Mouse (Mus musculus) spleen, postnatal 14 days (tissue): ENCODE data around the gene Dnmt3l.
"Not testable (repeated sequence)": the region's sequence is repeated elsewhere in the genome, so short reads cannot be mapped to it uniquely, and the experiment has no call there.

Experiments used
- DNase-seq, 2 experiments: peaks; one replicate each; pipeline ENCODE4 v3.0.0; 2021 to 2022; ENCODE audit warnings: low spot score in 2 of 2

The Dnmt3l gene

GRCm38 (mm10) chr10:78084073-78084472 is 42.3 kb downstream of the Dnmt3l start:
- no peak for DNase-seq

GRCm38 (mm10) chr10:78085711-78086110 is 44.0 kb downstream of the Dnmt3l start:
- DNase-seq = no peak

- DNase-seq = no peak
Measured at GRCm38 (mm10) chr10:78086444-78087061, 44.8 kb downstream of the Dnmt3l start.

DNA sequence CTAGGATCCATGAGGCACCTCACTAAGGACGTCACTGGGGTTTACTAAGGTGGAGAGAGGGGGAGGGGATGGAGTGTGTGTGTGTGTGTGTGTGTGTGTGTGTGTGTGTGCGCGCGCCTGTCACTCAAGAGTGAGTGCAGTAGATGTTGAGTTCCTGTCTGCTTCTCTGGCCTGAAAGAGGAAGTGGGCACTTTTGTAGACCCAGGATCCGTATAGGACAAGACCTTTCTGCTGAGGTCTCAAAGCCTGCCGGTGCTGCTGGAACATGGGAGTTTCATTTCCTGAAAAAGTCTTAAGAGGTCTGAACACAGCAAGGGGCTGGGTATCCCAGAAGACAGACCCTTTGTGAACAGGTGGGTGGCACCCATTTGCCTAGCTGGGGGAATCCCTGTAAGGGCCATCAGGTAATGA is 45.4 kb downstream of the Dnmt3l start:
- DNase-seq = peak in 1 of 2 experiments; percentile 34

- no peak for DNase-seq
Measured at GRCm38 (mm10) chr10:78090246-78090645, 48.5 kb downstream of the Dnmt3l start.

DNA sequence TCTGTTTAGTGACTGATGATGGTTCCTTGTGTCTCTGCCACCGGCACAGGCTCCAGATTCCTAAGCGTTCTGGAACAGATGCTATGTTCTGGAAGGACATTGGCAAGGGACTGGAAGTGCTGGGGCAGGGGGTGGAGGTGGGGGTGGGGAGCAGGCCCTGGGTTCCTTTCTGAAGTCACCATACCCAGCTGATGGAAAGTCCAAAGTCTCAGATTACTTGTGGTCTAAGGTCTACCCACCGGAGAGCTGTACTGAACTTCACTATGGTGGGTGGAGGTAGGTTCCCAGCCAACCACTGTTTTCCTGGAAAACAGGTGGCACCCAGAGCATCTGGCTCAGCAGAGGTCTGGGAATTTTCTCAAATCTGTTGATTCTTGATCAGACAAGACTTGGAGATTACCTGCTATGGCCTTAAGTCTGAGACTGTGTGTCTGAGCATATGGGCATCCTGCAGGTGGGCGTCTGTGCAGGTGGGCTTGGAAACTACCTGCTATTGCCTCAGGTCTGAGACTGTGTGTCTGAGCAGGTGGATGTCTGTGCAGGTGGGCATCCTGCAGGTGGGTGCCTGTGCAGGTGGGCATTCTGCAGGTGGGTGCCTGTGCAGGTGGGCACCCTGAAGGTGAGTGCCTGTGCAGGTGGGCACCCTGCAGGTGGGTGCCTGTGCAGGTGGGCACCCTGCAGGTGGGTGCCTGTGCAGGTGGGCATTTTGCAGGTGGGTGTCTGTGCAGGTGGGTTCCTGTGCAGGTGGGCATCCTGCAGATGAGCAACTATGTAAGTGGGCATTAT is 49.2 kb downstream of the Dnmt3l start:
- no peak for DNase-seq

GRCm38 (mm10) chr10:78091865-78092724 is 50.3 kb downstream of the Dnmt3l start:
- peak in 1 of 2 experiments; percentile 34 for DNase-seq

GRCm38 (mm10) chr10:78092725-78093029 is 50.9 kb downstream of the Dnmt3l start:
- peak; percentile 47 to 58 for DNase-seq

GRCm38 (mm10) chr10:78095221-78095620 is 53.5 kb downstream of the Dnmt3l start:
- DNase-seq = no peak

DNA sequence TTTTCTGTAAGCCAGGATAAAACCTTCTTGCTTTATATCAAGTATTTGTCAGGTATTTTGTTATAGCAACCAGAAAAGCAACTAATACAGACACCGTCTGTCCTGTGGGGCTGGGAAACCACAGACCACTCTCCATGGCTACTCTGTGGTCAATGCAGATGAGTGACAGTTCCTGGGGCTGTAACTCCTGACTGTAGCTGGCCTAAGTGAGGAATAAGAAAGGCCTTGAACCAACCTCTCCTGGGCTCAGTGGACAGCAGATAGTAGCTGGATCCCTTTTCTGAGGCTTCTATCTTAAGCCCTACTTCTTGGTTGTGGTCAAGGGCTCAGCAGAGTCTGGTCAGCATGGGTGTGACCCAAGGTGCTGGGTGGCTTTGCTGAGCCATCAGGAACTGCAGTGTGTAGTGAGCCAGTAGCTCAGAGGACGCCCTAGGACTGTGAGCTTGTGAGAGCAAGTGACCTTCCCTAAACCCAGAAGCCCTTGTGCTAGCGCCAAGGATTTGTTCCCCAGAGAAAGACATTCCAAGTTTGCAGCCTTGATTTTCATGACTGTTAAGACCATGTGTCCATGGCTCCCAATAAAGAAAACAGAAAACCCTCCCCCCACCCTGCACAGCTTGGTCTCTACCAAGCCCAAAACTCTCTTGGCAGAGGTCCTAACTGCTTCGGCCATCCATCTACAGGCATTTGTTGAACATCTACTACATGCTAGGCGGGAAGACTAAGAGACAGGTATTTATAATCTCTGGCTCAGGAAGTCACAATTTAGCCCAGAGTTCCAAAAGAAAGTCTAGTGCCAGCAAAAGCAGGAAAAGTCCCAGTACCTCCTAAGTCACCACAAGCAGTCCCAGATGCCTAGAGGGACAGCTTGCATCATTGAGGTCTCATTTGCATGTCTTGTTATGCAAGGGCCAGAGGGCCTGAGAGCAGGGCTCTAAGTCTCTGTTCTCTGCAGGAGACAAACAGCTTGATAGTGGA is 54.5 kb downstream of the Dnmt3l start:
- no peak for DNase-seq

GRCm38 (mm10) chr10:78099860-78100259 is 58.1 kb downstream of the Dnmt3l start:
- DNase-seq = not testable (repeated sequence)

DNA sequence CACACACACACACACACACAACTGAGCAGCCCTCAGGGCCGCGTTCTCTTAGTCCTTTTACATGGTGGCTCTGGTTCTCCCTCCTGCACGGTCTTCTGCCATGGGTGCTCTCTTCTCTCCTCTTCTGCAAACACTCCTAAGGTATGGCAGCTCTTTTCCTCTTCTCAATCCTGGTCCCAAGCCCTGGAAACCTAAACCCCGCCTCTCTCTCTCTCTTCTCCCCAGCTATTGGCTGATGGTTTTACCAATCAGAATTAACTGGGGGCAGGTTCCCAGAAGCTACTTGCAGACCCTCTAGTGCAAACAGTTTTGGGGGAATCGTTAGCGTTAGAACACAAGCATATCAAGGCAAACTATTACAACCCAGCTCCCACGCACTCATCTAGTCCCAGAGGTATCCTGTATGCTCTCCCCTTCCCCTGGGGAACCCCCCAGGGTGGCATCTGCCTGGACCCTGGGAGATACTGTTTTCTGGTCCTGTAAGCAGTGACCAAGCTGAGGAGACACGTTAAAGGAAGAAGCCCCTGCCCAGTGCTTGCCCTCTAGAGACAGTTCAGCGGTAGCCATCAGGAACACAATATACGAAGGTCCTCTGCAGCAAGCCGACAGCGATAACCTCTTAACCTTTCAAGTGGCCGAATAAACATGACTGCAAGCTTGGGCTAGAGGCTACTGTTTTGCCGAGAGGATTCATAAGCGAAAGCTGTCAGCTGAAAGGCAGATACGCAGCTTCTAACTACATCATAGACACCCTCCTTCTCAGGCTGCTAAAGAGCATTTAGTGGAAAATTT is 59.4 kb downstream of the Dnmt3l start:
- DNase-seq = no peak

- DNase-seq = no peak
Measured at GRCm38 (mm10) chr10:78104555-78105490, 63.1 kb downstream of the Dnmt3l start.

- DNase-seq = peak in 1 of 2 experiments; percentile 29
Measured at GRCm38 (mm10) chr10:78105548-78105947, 63.8 kb downstream of the Dnmt3l start.
